Mouse (Mus musculus): ENCODE measurements around the gene Nt5c3b. TPM values are rescaled to one million over a fixed set of nuclear protein-coding genes. Genes with fewer than 3 reads are reported as not detected.
A peak's percentile ranks its signal among the peaks of the same experiment; 100 is the strongest.

Nt5c3b gene
- 59.2 and 61.7 TPM in 2 replicates for total RNA-seq (2014; rRNA removed)
- 106 and 108 TPM in 2 replicates for polyA plus RNA-seq (2015; fragmentation: Nextera tagmentation; extraction: Ambion mirVana)

DNA sequence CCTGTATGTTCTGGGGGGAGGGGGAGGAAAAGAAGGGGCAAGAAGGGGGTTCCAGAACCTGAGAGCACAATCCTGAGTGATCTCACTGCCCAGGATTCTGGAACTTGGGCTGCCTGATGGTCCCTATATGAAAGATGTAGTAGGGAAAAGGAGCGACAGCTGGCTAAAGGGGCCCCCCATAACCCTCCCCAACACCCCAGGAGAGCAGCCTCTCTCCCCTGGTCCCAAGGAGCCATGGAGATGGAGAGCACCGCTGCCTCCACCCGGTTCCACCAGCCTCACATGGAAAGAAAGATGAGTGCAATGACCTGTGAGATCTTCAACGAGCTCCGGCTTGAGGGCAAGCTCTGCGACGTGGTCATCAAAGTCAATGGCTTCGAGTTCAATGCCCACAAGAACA, at the start of gene Nt5c3b, which contains the start of gene Klhl10:
Gene Nt5c3b, minus strand, starts transcription at position 12 of the 400 bp plus-strand sequence.
Gene Klhl10, plus strand, starts transcription at position 121 of the 400 bp plus-strand sequence.
- Histone ChIP-seq H3K4me3 (ENCODE audit: low read length) (peak within 1 kb of the TSS; percentile 83), H3K9ac (replicated peaks; ENCODE audit: low read length) (peak within 1 kb of the TSS; percentile 89), H3K27ac (peak within 1 kb of the TSS; percentile 74), H3K36me3 (ENCODE audit: insufficient read depth, low read length) (no peaks in the 10 kb centered on the region; the same call in 1 of the 2 replicates), H3K27me3 (ENCODE audit: insufficient read depth, low read length) (no peaks in the 10 kb centered on the region), H3K9me3 (ENCODE audit: low read length) (no peaks in the 10 kb centered on the region), H3K4me1 (ENCODE audit: insufficient read depth, low read length) (no peaks in the 10 kb centered on the region; the same call in 1 of the 2 replicates), H3K4me2 (ENCODE audit: low read depth, low read length) (peak within 1 kb of the TSS; percentile 91)
- 84% methylated on average over 8 of the region's 8 CpGs for WGBS
- ATAC-seq (no peak), DNase-seq (ENCODE audit: low spot score) (no peak)
- TF ChIP-seq CTCF (IDR thresholded peaks at IDR 0.05; ENCODE audit: low read depth), result no peak

GRCm38 (mm10) chr11:100490951-100491350, 49.3 kb upstream of the Nt5c3b start:
- ATAC-seq (no peak), DNase-seq (ENCODE audit: low spot score) (peak; percentile 7)
- Histone ChIP-seq H3K27me3 (ENCODE audit: insufficient read depth, low read length) (no peaks in the 10 kb centered on the region), H3K4me1 (ENCODE audit: insufficient read depth, low read length) (no peaks in the 10 kb centered on the region), H3K9ac (replicated peaks; ENCODE audit: low read length) (no peak overlapping the region), H3K27ac (no peak overlapping the region), H3K4me2 (ENCODE audit: low read depth, low read length) (no peak overlapping the region), H3K4me3 (ENCODE audit: low read length) (no peak overlapping the region), H3K9me3 (ENCODE audit: low read length) (no peaks in the 10 kb centered on the region), H3K36me3 (ENCODE audit: insufficient read depth, low read length) (peaks cover 54% of the 10 kb centered on the region)
- TF ChIP-seq CTCF (IDR thresholded peaks at IDR 0.05; ENCODE audit: low read depth), result peak; percentile 58
- WGBS, result 92% methylated on average over 6 of the region's 6 CpGs

DNA sequence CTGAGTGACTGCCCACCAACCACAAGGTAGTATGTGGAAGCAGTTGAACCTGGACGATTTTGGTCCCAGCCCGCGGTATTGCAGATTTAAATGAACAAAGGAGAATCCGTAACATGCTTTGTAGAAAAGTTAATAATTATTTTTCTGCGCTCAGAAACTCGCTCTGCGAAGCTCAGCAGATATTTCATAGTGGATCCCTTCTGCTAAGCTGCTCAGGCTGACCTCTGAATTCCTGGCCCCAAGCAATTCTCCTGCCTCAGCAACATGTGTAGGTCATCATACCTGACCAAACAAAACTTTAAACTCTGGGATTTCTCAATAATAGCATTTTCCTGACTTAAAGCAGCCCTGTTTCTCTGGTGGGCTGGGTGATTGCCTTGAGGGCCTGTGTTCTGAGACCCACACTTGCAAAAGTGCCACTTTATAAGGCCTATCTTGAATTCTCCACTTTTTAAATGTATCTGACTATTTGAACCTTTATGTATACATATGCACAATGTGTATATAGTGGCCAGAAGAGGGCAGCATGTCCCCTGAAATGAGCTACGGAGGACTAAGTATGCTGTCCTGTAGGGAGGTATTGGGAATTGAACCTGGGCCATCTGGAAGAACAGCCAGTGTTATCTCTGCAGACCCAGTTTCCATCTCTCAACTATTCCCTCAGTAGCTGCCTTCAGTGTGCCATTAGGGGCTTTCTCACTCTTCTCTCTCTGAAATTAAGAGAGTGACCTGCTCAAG, 44.4 kb upstream of the Nt5c3b start:
- TF ChIP-seq CTCF (IDR thresholded peaks at IDR 0.05; ENCODE audit: low read depth), result peak; percentile 67
- DNase-seq (ENCODE audit: low spot score), result peak; percentile 68

GRCm38 (mm10) chr11:100484461-100484860, 42.9 kb upstream of the Nt5c3b start:
- Histone ChIP-seq H3K4me2 (ENCODE audit: low read depth, low read length) (no peak overlapping the region), H3K9ac (replicated peaks; ENCODE audit: low read length) (no peak overlapping the region), H3K4me3 (ENCODE audit: low read length) (no peak overlapping the region), H3K4me1 (ENCODE audit: insufficient read depth, low read length) (no peaks in the 10 kb centered on the region), H3K9me3 (ENCODE audit: low read length) (no peaks in the 10 kb centered on the region), H3K27ac (no peak overlapping the region), H3K27me3 (ENCODE audit: insufficient read depth, low read length) (no peaks in the 10 kb centered on the region), H3K36me3 (ENCODE audit: insufficient read depth, low read length) (peaks cover 49% of the 10 kb centered on the region)
- no peak for DNase-seq (ENCODE audit: low spot score)
- ATAC-seq, result no peak
- 98% methylated on average over 3 of the region's 3 CpGs for WGBS
- TF ChIP-seq CTCF (IDR thresholded peaks at IDR 0.05; ENCODE audit: low read depth), result no peak

More for the DNA sequence above, 44.4 kb upstream of the Nt5c3b start:
- H3K27ac ChIP-seq, result no peak overlapping the region
- peaks cover 48% of the 10 kb centered on the region for H3K36me3 ChIP-seq (ENCODE audit: insufficient read depth, low read length)
- H3K9me3 ChIP-seq (ENCODE audit: low read length), result no peaks in the 10 kb centered on the region
- no peaks in the 10 kb centered on the region for H3K4me1 ChIP-seq (ENCODE audit: insufficient read depth, low read length)
- no peak for ATAC-seq
- H3K27me3 ChIP-seq (ENCODE audit: insufficient read depth, low read length), result no peaks in the 10 kb centered on the region
- H3K9ac ChIP-seq (replicated peaks; ENCODE audit: low read length), result no peak overlapping the region
- H3K4me2 ChIP-seq (ENCODE audit: low read depth, low read length), result no peak overlapping the region
- H3K4me3 ChIP-seq (ENCODE audit: low read length), result no peak overlapping the region
- 87% methylated on average over 8 of the region's 8 CpGs for WGBS

GRCm38 (mm10) chr11:100479152-100479551, 37.5 kb upstream of the Nt5c3b start:
- Histone ChIP-seq H3K27ac (no peak overlapping the region), H3K4me3 (ENCODE audit: low read length) (no peak overlapping the region)
- TF ChIP-seq CTCF (IDR thresholded peaks at IDR 0.05; ENCODE audit: low read depth), result no peak

GRCm38 (mm10) chr11:100476281-100476680, 34.7 kb upstream of the Nt5c3b start:
- no peaks in the 10 kb centered on the region for H3K27me3 ChIP-seq (ENCODE audit: insufficient read depth, low read length)
- H3K4me1 ChIP-seq (ENCODE audit: insufficient read depth, low read length), result no peaks in the 10 kb centered on the region
- no peak overlapping the region for H3K4me3 ChIP-seq (ENCODE audit: low read length)
- DNase-seq (ENCODE audit: low spot score), result no peak
- no peak overlapping the region for H3K27ac ChIP-seq
- no peak overlapping the region for H3K9ac ChIP-seq (replicated peaks; ENCODE audit: low read length)
- no peak for TF ChIP-seq CTCF (IDR thresholded peaks at IDR 0.05; ENCODE audit: low read depth)
- H3K36me3 ChIP-seq (ENCODE audit: insufficient read depth, low read length), result peaks cover 37% of the 10 kb centered on the region
- no peaks in the 10 kb centered on the region for H3K9me3 ChIP-seq (ENCODE audit: low read length)
- H3K4me2 ChIP-seq (ENCODE audit: low read depth, low read length), result no peak overlapping the region
- no peak for ATAC-seq
- 94% methylated on average over 5 of the region's 5 CpGs for WGBS

More at GRCm38 (mm10) chr11:100479152-100479551, 37.5 kb upstream of the Nt5c3b start:
- ATAC-seq, result no peak
- 93% methylated on average over 7 of the region's 7 CpGs for WGBS
- no peak for DNase-seq (ENCODE audit: low spot score)
- no peaks in the 10 kb centered on the region for H3K4me1 ChIP-seq (ENCODE audit: insufficient read depth, low read length)
- H3K9me3 ChIP-seq (ENCODE audit: low read length), result no peaks in the 10 kb centered on the region
- H3K4me2 ChIP-seq (ENCODE audit: low read depth, low read length), result no peak overlapping the region
- peaks cover 57% of the 10 kb centered on the region for H3K36me3 ChIP-seq (ENCODE audit: insufficient read depth, low read length)
- H3K9ac ChIP-seq (replicated peaks; ENCODE audit: low read length), result no peak overlapping the region
- H3K27me3 ChIP-seq (ENCODE audit: insufficient read depth, low read length), result no peaks in the 10 kb centered on the region

DNA sequence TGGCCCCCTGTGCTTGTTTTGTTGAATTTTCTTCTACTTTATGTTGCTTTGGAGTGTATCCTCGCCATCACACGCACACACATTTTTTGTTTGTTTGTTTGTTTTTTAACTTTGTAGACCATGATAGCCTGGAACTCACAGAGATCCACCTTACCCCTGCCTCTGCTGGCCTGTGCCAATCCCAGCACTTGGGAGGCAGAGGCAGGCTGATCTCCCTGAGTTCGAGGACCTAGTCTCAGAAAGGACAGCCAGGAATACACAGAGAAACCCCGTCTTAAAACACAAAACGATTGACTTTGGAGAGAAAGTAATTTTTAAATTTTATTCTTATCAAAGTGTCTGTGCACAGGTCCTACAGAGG, 31.3 kb upstream of the Nt5c3b start:
- 31% methylated on average over 5 of the region's 5 CpGs for WGBS
- Histone ChIP-seq H3K4me2 (ENCODE audit: low read depth, low read length) (peak overlapping the region; percentile 85), H3K36me3 (ENCODE audit: insufficient read depth, low read length) (peaks cover 13% of the 10 kb centered on the region), H3K27ac (no peak overlapping the region), H3K4me1 (ENCODE audit: insufficient read depth, low read length) (0 out of 2 replicates have a peak, but pooled peaks cover 9% of the 10 kb centered on the region), H3K4me3 (ENCODE audit: low read length) (peak overlapping the region; percentile 95), H3K9me3 (ENCODE audit: low read length) (no peaks in the 10 kb centered on the region), H3K9ac (replicated peaks; ENCODE audit: low read length) (no peak overlapping the region), H3K27me3 (ENCODE audit: insufficient read depth, low read length) (no peaks in the 10 kb centered on the region)
- DNase-seq (ENCODE audit: low spot score), result no peak
- TF ChIP-seq CTCF (IDR thresholded peaks at IDR 0.05; ENCODE audit: low read depth), result no peak
- peak; percentile 28 for ATAC-seq

Data from hindbrain, postnatal 0 days (tissue).